Mouse (Mus musculus): Measurements from ENCODE around the gene Pgap1. TPM values are rescaled to one million over a fixed set of nuclear protein-coding genes. Genes with fewer than 3 reads are reported as not detected.

Gene Pgap1
- 4.6 TPM in 2 replicates for polyA plus RNA-seq (2015; fragmentation: Nextera tagmentation; extraction: Ambion mirVana)

- peak within 1 kb of the TSS; percentile 76 for H3K4me3 ChIP-seq (replicated peaks)
- no peaks in the 10 kb centered on the region for H3K9me3 ChIP-seq (replicated peaks)
- H3K27me3 ChIP-seq, result no peaks in the 10 kb centered on the region
- peak; percentile 99 for ATAC-seq (ENCODE audit: insufficient number of reproducible peaks, low FRiP score, low TSS enrichment, low read depth)
- H3K36me3 ChIP-seq, result no peaks in the 10 kb centered on the region
- peaks cover 3% of the 10 kb centered on the region; the same call in 1 of the 2 replicates for H3K4me1 ChIP-seq
- WGBS, result under 1% methylated on average over 57 of the region's 59 CpGs
- H3K4me2 ChIP-seq (replicated peaks), result peak within 1 kb of the TSS; percentile 95
- H3K9ac ChIP-seq, result peak within 1 kb of the TSS; percentile 66
- peak within 1 kb of the TSS; percentile 78 for H3K27ac ChIP-seq (replicated peaks)
These were observed at the start of gene Pgap1 for GRCm38 (mm10) chr1:54557301-54558229. Gene Pgap1, minus strand, starts transcription at chr1:54557684.

DNA sequence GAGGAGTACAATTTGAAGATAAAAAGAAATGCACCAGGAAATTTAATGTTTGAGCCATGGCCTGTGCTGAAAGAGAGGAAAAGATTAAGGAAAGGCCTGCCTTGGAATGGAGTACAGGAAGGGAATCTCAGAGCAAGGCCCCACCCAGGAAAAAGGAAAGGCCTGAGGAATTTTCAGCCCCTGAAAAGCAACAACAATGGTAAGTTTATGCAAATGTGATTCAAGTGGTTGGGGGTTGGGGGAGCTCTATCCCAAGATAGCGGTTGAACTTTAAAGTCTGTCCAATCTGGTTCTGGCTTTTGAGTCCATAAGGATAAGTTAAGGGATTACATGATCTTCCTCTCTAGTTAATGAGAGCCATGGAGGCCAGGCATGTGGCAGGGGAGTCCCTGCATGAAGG is 49.5 kb upstream of the Pgap1 start:
- Histone ChIP-seq H3K4me2 (replicated peaks) (no peak overlapping the region), H3K9me3 (replicated peaks) (no peaks in the 10 kb centered on the region), H3K27me3 (no peaks in the 10 kb centered on the region), H3K4me1 (no peaks in the 10 kb centered on the region), H3K36me3 (no peaks in the 10 kb centered on the region), H3K9ac (no peak overlapping the region), H3K4me3 (replicated peaks) (no peak overlapping the region), H3K27ac (replicated peaks) (no peak overlapping the region)
- WGBS, result 79% methylated on average over 1 of the region's 1 CpGs
- ATAC-seq (ENCODE audit: insufficient number of reproducible peaks, low FRiP score, low TSS enrichment, low read depth), result no peak

- Histone ChIP-seq H3K27ac (replicated peaks) (no peak overlapping the region), H3K27me3 (no peaks in the 10 kb centered on the region), H3K4me3 (replicated peaks) (no peak overlapping the region), H3K9me3 (replicated peaks) (no peaks in the 10 kb centered on the region), H3K4me1 (no peaks in the 10 kb centered on the region), H3K4me2 (replicated peaks) (no peak overlapping the region), H3K36me3 (no peaks in the 10 kb centered on the region), H3K9ac (no peak overlapping the region)
- 93% methylated on average over 9 of the region's 9 CpGs for WGBS
- no peak for ATAC-seq (ENCODE audit: insufficient number of reproducible peaks, low FRiP score, low TSS enrichment, low read depth)
These were observed 44.2 kb upstream of the Pgap1 start for GRCm38 (mm10) chr1:54601692-54602091.

DNA sequence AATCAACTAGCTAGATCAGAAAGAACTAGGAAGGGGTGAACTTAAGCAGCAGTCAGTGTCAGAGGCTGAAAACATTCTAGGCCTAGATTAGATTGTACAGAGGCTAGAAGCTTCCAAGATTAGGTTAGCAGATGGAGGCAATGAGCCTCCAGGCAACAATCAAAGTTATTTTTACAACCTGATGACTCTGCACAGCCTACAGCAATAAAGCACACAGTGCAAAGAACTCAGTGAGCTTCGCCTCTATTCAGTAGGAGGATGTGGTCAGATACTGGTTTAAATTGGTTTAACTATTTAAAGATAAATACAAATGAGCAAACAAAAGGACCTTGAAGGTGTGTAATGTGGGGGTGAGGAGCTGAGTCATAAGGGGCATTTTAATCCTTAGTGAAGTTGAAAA is 42.8 kb upstream of the Pgap1 start:
- no peak for ATAC-seq (ENCODE audit: insufficient number of reproducible peaks, low FRiP score, low TSS enrichment, low read depth)
- no peaks in the 10 kb centered on the region for H3K4me1 ChIP-seq
- H3K36me3 ChIP-seq, result no peaks in the 10 kb centered on the region
- H3K27ac ChIP-seq (replicated peaks), result no peak overlapping the region
- 78% methylated on average over 1 of the region's 1 CpGs for WGBS
- no peak overlapping the region for H3K4me2 ChIP-seq (replicated peaks)
- H3K9me3 ChIP-seq (replicated peaks), result no peaks in the 10 kb centered on the region
- no peak overlapping the region for H3K4me3 ChIP-seq (replicated peaks)
- no peak overlapping the region for H3K9ac ChIP-seq
- H3K27me3 ChIP-seq, result no peaks in the 10 kb centered on the region

- no peaks in the 10 kb centered on the region for H3K4me1 ChIP-seq
- WGBS, result 69% methylated on average over 4 of the region's 4 CpGs
- no peaks in the 10 kb centered on the region for H3K36me3 ChIP-seq
- no peak overlapping the region for H3K4me3 ChIP-seq (replicated peaks)
- H3K27ac ChIP-seq (replicated peaks), result no peak overlapping the region
- no peaks in the 10 kb centered on the region for H3K9me3 ChIP-seq (replicated peaks)
- no peaks in the 10 kb centered on the region for H3K27me3 ChIP-seq
- H3K9ac ChIP-seq, result no peak overlapping the region
- H3K4me2 ChIP-seq (replicated peaks), result no peak overlapping the region
- no peak for ATAC-seq (ENCODE audit: insufficient number of reproducible peaks, low FRiP score, low TSS enrichment, low read depth)
These were observed 40.2 kb upstream of the Pgap1 start for GRCm38 (mm10) chr1:54597594-54598217.

DNA sequence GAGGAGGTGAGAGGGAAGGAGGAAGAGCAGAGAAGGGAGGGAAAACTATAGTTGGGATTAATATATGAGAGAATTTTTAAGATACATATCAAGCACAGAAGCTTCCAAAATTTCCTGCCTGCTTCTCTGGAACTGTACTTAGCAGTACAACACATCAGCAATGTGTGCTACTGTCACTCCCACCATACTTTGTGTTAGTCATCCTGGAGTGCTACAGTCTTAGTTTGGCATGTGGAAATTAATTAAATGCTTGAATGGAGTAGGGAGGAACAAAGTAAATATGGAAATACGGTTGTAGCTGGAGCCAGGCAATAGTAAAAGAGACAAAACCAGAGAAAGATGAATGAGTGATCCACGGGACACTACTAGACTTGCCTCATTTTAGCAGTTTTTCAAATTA is 38.7 kb upstream of the Pgap1 start:
- H3K4me1 ChIP-seq, result no peaks in the 10 kb centered on the region
- H3K27ac ChIP-seq (replicated peaks), result no peak overlapping the region
- no peak overlapping the region for H3K4me3 ChIP-seq (replicated peaks)
- no peak overlapping the region for H3K9ac ChIP-seq
- WGBS, result 73% methylated on average over 2 of the region's 2 CpGs
- no peak overlapping the region for H3K4me2 ChIP-seq (replicated peaks)
- H3K36me3 ChIP-seq, result no peaks in the 10 kb centered on the region
- no peaks in the 10 kb centered on the region for H3K9me3 ChIP-seq (replicated peaks)
- ATAC-seq (ENCODE audit: insufficient number of reproducible peaks, low FRiP score, low TSS enrichment, low read depth), result no peak
- H3K27me3 ChIP-seq, result no peaks in the 10 kb centered on the region

- no peak overlapping the region for H3K4me3 ChIP-seq (replicated peaks)
- H3K9me3 ChIP-seq (replicated peaks), result no peaks in the 10 kb centered on the region
- WGBS, result 90% methylated on average over 5 of the region's 5 CpGs
- H3K27me3 ChIP-seq, result no peaks in the 10 kb centered on the region
- no peaks in the 10 kb centered on the region for H3K4me1 ChIP-seq
- no peak overlapping the region for H3K27ac ChIP-seq (replicated peaks)
- H3K36me3 ChIP-seq, result no peaks in the 10 kb centered on the region
- no peak overlapping the region for H3K4me2 ChIP-seq (replicated peaks)
- no peak overlapping the region for H3K9ac ChIP-seq
- ATAC-seq (ENCODE audit: insufficient number of reproducible peaks, low FRiP score, low TSS enrichment, low read depth), result no peak
These were observed 29.6 kb upstream of the Pgap1 start for GRCm38 (mm10) chr1:54587076-54587475.

GRCm38 (mm10) chr1:54585971-54586555 is 28.6 kb upstream of the Pgap1 start:
- no peaks in the 10 kb centered on the region for H3K36me3 ChIP-seq
- H3K9me3 ChIP-seq (replicated peaks), result no peaks in the 10 kb centered on the region
- no peak overlapping the region for H3K9ac ChIP-seq
- ATAC-seq (ENCODE audit: insufficient number of reproducible peaks, low FRiP score, low TSS enrichment, low read depth), result no peak
- no peak overlapping the region for H3K4me3 ChIP-seq (replicated peaks)
- 47% methylated on average over 5 of the region's 5 CpGs for WGBS
- H3K4me1 ChIP-seq, result no peaks in the 10 kb centered on the region
- no peak overlapping the region for H3K4me2 ChIP-seq (replicated peaks)
- no peaks in the 10 kb centered on the region for H3K27me3 ChIP-seq
- H3K27ac ChIP-seq (replicated peaks), result no peak overlapping the region

GRCm38 (mm10) chr1:54585278-54585846 is 27.9 kb upstream of the Pgap1 start:
- Histone ChIP-seq H3K36me3 (no peaks in the 10 kb centered on the region), H3K27me3 (no peaks in the 10 kb centered on the region), H3K4me2 (replicated peaks) (no peak overlapping the region), H3K9me3 (replicated peaks) (no peaks in the 10 kb centered on the region), H3K4me1 (no peaks in the 10 kb centered on the region), H3K4me3 (replicated peaks) (no peak overlapping the region), H3K27ac (replicated peaks) (no peak overlapping the region), H3K9ac (no peak overlapping the region)
- no peak for ATAC-seq (ENCODE audit: insufficient number of reproducible peaks, low FRiP score, low TSS enrichment, low read depth)
- WGBS, result 21% methylated on average over 9 of the region's 9 CpGs

- Histone ChIP-seq H3K36me3 (no peaks in the 10 kb centered on the region), H3K4me3 (replicated peaks) (no peak overlapping the region), H3K4me1 (no peaks in the 10 kb centered on the region), H3K9me3 (replicated peaks) (no peaks in the 10 kb centered on the region), H3K9ac (no peak overlapping the region), H3K27me3 (no peaks in the 10 kb centered on the region), H3K27ac (replicated peaks) (no peak overlapping the region), H3K4me2 (replicated peaks) (no peak overlapping the region)
- no peak for ATAC-seq (ENCODE audit: insufficient number of reproducible peaks, low FRiP score, low TSS enrichment, low read depth)
- 39% methylated on average over 2 of the region's 2 CpGs for WGBS
These were observed 27.2 kb upstream of the Pgap1 start for GRCm38 (mm10) chr1:54584588-54585277.
